Mouse (Mus musculus): ENCODE data around the gene 1190007I07Rik.

DNA sequence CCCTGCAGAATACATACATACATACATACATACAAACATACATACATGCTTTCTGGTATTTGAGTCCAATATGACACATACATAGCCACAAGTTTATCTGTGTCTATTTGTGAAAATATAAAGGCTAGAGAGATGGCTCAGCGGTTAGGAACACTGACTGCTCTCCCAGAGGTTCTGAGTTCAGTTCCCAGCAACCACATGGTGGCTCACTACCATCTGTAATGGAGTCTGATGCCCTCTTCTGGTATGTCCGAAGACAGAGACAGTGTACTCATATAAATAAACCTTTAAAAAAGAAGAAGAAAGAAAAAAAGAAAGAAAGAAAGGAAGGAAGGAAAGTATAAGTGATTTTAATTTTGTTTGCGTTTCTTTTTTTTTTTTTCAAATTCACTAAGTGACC lies 42.9 kb upstream of the 1190007I07Rik start:
- TF ChIP-seq CTCF (IDR thresholded peaks at IDR 0.05; ENCODE audit: low read depth) = no peak
- TF ChIP-seq EP300 (IDR thresholded peaks at IDR 0.05; ENCODE audit: low read depth) = no peak
